Mouse (Mus musculus): Measurements from ENCODE around the gene D17H6S53E. TPM values are rescaled to one million over a fixed set of nuclear protein-coding genes. Genes with fewer than 3 reads are reported as not detected.
A peak's percentile ranks its signal among the peaks of the same experiment; 100 is the strongest.
"Not testable (repeated sequence)": the region's sequence is repeated elsewhere in the genome, so short reads cannot be mapped to it uniquely, and the experiment has no call there.

The D17H6S53E gene
- total RNA-seq, 2 experiments from 2014 or later = 1.7 TPM; not detected in 1

DNA sequence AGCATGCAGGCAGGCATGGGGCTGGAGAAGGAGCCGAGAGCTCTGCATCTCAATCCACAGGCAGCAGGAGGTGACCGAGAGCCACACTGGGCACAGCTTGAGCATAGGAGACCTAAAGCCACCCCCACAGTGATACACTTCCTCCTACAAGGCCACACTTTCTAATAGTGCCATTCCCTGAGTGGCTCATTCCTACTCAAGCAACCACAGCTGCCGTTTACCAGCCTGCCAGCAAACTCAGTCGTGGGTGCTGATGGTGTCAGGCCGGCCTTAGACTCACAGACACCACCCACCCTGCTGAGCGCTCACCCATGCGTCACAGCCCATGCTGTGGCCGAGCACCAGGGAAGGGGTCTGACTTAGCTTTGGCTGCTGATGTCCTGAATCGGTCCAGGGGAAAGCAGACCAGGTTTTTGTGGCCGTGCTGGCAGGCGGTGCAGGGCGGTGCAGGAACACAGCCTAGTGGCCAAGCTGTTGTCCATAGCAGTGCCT is 29.0 kb upstream of the D17H6S53E start:
- no peak for ATAC-seq (replicated peaks; ENCODE audit: low FRiP score, poor library complexity, severe bottlenecking)

DNA sequence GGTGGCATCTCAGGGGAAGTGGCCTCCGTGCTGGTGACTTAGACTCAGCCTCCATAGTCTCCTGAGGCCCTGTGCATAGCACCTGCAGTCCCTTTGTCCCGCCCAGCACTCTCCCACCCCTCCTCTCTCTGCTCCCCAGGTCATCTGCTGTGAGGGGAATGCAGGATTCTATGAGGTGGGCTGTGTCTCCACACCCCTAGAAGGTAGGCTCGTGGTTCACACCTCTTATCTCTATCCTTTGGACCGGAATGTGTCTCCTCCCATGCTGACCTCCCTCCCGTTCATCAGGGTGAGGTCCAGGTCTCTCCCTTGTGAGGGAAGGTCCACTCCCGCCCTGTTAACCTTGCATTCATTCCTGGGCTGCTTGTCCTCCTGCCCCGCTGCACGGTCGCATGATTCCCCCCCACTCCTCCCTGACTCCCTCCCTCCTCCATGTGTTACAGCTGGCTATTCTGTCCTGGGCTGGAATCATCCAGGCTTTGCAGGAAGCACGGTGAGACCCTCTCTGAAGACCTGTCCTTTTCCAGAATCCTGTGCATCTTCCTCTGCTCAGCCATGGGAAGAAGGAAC is 25.9 kb upstream of the D17H6S53E start:
- no peak for ATAC-seq (replicated peaks; ENCODE audit: low FRiP score, poor library complexity, severe bottlenecking)

DNA sequence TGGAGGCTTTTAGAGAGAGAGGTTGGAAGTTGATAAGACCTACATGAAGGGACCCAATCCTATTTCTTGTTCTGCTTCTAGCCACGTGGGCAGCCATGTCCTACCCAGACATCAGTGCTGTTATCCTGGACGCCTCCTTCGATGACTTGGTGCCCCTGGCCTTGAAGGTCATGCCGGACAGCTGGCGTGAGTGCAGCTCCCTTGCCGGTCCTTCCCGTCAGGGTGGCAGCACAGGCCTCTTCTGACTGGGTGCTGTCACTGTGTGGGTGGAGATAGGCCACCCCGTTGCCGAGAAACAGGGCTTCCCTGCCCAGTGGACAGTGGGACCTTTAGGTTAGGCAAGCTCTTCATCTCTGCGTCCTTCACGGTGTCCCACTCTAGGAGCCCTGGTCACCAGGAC is 25.0 kb upstream of the D17H6S53E start:
- ATAC-seq (replicated peaks; ENCODE audit: low FRiP score, poor library complexity, severe bottlenecking) = no peak

DNA sequence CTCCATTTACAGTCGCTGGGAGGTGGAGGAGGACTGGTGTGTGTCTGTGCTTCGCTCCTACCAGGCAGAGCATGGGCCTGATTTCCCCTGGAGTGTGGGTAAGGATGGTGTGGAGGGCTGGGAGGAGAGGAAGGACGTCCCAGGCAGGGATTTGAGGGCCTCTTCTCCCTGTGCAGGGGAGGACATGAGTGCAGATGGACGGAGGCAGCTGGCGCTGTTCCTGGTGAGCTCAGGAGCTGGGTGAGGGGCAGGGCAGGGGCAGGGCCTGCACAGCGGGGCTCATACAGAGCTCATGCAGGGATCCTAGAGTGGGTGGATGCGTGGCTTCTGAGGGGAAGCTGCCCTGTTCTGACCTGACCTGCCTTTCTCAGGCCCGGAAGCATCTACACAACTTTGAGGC is 23.9 kb upstream of the D17H6S53E start:
- ATAC-seq (replicated peaks; ENCODE audit: low FRiP score, poor library complexity, severe bottlenecking) = no peak

DNA sequence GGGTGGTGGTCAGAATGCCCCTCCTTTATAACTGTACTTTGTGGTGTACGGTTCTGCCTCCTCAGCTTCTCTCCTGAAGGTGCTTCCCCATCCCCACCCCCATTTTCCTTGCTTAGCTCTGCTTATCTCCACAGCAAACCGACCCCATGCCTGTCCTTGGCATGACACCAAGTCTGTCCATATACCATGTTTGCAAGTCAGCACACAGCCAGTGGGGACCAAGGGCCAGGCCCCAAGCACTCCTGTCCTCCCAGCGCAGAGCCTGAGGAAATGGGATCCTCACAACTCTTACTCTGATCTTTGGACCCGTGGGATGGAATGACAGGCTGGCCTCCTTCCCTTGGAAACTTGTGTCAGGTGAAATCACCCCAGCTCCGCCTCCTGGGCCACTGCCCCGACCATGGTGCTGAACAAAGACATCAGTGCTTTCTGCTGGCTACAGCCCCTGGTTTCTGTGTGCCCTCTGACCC is 22.9 kb upstream of the D17H6S53E start:
- no peak for ATAC-seq (replicated peaks; ENCODE audit: low FRiP score, poor library complexity, severe bottlenecking)

DNA sequence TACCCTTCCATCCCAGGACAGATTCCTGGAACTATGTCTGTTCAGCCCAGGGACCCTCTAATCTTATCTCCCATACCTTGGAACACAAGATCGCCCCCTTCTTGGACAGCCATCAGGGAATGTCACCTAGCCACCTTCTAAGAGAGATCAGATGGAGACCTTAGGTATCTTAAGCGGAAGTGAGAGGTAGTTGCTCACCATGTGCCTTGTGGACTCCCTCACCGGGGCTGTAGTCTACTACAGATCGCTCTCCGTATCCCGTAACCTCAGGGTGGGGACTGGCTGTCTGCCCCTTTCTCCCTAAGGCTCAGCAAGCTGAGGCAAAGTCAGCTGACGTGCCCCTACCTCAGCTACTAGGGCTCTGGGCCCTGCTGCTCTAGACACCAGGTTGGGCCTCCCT is 22.1 kb upstream of the D17H6S53E start:
- ATAC-seq (replicated peaks; ENCODE audit: low FRiP score, poor library complexity, severe bottlenecking) = no peak

DNA sequence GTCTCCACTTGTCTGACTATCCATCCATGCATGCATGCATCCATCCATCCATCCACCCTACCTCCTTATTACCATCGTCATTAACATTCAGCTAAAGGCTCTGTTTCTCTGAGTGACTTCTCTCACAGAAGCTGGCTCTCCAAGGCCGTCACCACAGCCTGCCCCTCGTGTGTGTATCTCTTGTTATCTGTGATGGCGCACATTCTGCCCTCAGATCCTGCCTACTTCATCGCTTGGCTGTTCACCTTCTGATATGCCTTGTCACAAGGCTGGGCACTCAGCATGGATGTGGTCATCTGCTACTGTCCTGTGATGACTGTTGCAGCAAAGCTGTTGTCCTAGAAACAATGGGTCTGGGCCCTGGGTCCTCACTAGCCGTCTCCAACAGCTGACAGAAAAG is 21.4 kb upstream of the D17H6S53E start:
- peak; percentile 89 for ATAC-seq (replicated peaks; ENCODE audit: low FRiP score, poor library complexity, severe bottlenecking)

DNA sequence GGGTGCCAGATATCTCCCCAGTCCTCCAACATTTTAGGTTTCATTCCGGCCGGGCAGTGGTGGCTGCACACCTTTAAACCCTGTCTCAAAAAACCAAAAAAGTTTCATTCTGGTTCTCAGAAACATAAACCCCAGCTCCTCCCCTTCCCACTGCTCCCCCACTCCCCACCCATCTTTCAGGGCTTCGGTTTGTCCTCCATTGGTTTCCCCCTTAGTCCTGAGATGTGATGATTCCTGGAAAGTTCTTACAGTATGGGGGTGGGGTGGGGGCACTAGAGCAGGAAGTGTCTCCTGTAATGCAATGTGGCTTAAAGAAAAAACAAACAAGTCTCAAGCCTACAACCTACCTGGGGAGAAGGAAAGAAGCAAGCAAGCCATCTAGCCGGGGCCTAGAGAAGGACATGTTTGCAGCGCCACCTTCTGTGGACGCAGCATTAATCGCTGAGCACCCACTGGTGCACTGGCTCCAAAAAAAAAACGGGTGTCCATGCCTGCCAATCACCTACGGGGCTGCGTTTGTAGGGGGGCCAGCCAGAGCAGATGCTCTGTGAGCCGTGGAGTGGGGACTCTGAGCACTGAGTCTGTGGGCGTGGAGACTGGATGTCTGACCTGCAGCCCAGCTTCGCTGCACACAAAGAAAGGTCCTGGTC is 20.3 kb upstream of the D17H6S53E start:
- ATAC-seq (replicated peaks; ENCODE audit: low FRiP score, poor library complexity, severe bottlenecking) = peak; percentile 54

DNA sequence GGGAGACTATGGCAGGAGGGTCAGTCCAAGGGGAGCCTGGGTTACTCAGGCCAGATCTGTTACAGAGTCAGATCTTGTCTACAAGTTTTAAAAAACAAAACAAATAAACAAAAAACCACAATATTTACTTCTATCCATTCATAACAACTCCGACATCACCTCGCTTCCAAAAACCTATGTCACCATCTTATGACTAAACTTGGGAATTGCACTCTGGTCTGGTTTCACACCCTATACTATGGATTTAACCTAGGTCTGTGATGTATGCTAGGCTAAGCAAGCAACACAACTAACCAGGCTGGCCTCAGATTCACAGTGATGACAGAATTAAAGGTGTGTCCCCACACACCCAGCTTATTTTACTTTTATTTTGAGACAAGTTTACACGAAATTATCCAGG is 19.7 kb upstream of the D17H6S53E start:
- ATAC-seq (replicated peaks; ENCODE audit: low FRiP score, poor library complexity, severe bottlenecking) = no peak

DNA sequence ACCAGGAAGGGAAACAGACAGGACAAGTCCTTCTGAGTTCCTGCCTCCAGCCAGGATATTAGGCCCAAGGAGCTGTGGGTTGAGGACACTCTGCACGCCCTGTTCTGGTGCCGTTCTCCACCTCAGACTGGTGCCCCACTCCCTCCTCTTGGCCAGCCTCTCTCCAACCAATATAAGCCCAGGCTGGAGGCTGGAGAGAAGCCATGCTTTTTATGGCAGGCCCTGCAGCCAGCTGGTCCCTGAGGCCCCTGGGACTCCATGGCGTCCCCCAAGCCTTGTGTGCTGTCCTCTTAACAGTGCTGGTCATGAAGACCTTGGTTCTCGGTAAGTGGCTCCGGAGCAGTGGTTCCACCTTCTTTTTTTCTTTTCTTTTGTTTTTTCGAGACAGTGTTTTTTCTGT is 18.1 kb upstream of the D17H6S53E start, which contains the start of gene Ly6g5c:
Gene Ly6g5c (plus strand): TSS at position 183 of the 400 bp plus-strand sequence.
- no peak for ATAC-seq (replicated peaks; ENCODE audit: low FRiP score, poor library complexity, severe bottlenecking)

DNA sequence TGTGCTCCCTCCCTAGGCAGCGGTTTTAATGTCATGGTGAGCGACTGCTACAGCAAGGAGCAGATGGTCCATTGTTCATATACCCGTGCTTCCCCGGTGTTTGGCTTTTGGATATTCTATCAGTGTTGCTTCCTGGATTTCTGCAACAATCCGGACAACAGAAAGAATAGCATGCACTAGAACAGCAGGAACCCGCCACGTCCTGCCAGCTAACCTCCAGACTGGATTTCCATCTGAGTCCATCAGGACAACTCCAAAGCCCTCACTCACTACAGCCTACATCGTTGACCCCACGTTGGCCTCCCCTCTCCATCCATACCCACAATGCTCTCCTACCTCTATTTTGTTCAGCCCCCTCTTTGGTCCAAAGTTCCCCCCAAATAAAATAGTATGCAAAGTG is 14.4 kb upstream of the D17H6S53E start:
- ATAC-seq (replicated peaks; ENCODE audit: low FRiP score, poor library complexity, severe bottlenecking) = no peak

DNA sequence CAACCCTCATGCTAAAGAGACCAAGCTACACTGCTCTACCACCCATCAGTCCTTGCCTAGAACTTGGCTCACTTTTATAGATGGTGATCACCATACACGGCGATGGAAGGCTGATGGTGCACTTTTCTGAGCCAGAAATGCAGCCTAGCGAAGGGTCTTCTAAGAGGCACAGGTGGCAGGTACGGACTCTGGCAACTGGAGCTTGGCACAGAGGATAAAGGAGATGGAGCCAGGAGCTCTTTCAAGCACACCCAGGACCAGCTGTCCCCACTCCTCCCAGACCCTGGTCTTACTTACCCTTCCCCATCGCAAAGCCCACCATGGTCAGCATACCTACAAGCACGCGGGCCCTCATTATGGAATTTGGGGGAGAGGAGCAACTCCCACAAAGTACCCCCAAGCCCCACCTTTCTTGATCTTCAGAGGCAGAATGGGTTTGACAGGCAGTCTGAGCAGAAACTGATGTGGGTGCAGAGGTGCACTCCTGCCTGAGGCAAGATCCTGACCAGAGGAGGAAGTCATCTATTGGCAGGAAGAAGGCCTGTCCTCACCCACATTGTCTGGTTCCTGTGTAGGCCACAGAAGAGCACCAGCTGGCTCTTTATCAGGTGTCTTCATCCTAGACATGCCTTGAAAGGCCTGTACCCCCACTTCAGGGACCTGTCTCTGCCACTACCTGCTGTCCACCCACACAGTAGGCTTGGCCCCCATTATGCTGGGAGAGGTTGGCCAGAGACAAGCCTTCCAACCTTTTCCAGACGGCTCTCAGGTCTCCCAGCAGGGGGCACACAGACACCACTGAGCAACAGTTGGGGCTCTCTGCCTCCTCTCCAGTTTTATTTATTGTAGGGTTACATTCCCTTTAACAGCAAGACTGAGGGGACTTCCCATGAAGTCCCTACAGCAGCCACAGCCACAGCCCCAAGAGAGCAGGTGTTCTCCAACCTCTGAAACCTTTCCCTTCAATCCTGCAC is 10.8 kb upstream of the D17H6S53E start, which contains the start of gene Ly6g5b:
Gene Ly6g5b (minus strand): TSS at position 383 of the 974 bp plus-strand sequence.
- ATAC-seq (replicated peaks; ENCODE audit: low FRiP score, poor library complexity, severe bottlenecking) = no peak

DNA sequence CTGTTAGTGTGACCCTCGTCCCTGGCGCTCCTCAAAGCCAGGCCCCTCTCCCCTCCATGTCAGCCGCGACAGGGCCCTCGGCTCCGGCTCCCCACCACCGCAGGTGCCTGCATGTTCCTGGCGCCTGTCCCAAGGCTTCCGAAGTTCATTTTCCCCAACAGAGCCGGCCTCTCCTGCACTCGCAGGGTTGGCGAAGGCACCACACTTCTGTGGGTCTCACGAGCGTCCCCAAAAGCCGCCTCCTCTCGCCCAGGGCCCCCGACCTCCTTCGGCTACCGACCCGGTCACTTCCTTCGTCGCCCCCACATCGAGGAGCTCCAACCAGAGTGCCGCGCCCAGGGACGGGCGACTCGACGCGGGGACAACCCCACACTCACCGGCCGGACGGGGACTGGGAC is 5.4 kb upstream of the D17H6S53E start:
- ATAC-seq (replicated peaks; ENCODE audit: low FRiP score, poor library complexity, severe bottlenecking) = peak; percentile 52

DNA sequence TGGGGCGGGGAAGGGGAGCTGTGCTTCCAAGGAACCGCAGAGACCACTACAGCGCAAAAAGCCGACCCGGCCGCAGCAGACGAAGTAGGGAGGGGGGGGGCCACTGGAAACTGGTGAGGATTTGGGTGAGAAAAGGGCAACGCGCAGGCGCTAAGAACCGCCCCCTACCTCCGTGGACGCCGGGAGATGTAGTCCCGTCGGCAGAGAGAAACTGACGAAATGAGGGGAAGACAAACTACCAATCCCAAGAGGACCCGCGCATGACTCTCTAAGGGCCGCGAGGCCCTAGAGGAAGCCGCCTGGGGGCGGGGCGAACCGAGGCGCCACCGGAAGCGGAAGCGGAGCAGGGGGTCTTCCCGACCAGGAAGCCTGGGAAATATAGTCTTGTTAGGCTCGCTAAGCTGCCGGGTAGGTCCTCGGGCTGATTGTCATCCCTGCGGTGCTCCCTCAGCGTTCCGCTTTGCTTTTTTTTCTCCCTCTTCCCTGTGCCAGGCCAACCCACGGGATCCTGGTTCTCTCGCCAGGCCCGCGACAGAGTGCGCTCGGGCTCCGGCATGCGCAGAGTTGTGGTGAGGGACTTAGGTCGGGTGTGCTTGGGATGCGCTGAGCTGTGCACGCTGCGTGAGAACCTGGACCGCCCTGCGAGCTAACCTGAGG is 4.9 kb upstream of the D17H6S53E start, which contains the start of gene Gpank1:
Gene Gpank1 (plus strand): TSS at position 313 of the 657 bp plus-strand sequence.
- ATAC-seq (replicated peaks; ENCODE audit: low FRiP score, poor library complexity, severe bottlenecking) = peak; percentile 93

DNA sequence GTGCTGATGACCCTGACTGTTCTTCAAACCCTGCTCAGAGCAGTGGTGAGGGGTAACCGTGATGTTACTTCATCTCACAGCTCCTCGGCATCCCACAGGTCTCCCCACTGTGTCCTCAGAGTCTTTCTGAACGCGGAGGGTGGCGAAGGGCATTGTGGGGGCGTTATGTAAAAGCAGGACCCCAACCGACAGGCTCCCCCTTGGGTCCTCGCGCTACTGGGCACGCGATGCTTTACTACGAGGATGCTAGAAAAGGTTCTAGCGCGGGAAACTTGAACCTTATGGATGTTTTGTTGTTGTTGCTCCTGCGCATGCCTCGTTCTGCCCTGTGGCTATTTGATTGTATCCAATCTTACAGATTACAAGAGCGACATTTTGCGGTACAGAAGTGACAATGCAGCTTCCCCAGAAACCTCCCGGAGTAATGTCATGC is 4.3 kb upstream of the D17H6S53E start, which contains the start of gene Csnk2b:
Gene Csnk2b (minus strand): TSS at position 183 of the 433 bp plus-strand sequence.
- ATAC-seq (replicated peaks; ENCODE audit: low FRiP score, poor library complexity, severe bottlenecking) = 0 out of 2 replicates have a peak, but pooled peaks have one; percentile 0

DNA sequence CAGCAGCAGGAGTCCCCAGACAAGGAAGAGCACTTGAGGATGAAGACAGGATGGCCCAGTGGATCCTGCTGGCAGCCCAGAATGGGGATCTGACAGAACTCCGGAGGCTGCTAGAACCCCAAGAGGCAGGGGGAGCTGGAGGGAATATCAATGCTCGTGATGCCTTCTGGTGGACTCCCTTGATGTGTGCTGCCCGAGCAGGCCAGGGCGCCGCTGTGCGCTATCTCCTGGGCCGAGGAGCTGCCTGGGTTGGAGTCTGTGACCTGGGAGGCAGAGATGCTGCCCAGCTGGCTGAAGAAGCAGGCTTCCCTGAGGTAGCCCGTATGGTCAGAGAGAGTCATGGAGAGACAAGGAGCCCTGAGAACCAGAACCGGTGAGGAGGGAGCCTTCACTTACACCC is 2.9 kb upstream of the D17H6S53E start:
- ATAC-seq (replicated peaks; ENCODE audit: low FRiP score, poor library complexity, severe bottlenecking) = not testable (repeated sequence)

DNA sequence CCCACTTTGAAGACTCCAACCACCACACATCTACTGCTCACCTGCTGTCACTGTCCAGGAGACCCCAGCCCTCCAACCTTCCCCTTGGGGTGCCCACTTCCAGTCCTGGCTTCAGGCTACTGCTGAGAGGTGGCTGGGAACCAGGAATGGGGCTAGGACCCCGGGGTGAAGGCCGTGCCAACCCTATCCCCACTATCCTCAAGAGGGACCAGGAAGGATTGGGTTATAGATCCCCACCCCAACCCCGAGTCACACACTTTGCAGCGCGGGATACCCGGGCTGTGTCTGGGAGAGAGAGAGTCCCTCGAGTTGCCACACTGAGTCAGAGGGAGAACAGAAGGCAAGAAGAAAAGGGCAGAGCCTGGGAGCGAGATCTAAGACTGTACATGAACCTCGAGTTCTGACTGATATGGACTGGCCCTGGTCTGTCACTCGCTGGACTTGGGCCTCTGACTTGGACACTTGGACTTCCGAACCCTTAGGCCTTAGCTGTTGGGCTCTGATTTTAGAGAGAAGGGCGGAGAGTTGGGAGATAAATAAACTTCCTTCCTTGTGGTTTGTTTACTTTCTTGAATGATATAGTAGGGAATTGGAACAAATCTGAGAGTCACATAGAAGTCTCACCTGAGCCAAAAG is 1.8 kb upstream of the D17H6S53E start:
- not testable (repeated sequence) for ATAC-seq (replicated peaks; ENCODE audit: low FRiP score, poor library complexity, severe bottlenecking)

DNA sequence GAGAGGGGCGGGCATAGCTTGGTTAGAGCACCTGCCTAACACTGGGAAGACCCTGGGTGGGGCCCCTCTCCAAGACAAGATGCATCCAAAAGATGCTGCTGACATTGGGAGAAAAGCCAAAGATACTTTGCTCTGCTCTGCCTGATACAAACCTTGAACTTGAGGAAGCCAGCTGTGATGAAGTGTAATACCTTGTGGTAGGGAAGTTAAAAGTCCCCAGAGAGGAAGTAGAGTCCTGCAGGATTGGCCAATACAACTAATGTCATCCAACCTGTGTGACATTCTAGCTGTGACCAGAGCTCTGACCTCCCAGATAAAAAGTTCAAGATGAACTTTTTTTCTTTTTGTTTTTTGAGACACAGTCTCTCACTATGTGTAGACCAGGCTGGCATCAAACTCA is 1.1 kb upstream of the D17H6S53E start:
- no peak for ATAC-seq (replicated peaks; ENCODE audit: low FRiP score, poor library complexity, severe bottlenecking)

DNA sequence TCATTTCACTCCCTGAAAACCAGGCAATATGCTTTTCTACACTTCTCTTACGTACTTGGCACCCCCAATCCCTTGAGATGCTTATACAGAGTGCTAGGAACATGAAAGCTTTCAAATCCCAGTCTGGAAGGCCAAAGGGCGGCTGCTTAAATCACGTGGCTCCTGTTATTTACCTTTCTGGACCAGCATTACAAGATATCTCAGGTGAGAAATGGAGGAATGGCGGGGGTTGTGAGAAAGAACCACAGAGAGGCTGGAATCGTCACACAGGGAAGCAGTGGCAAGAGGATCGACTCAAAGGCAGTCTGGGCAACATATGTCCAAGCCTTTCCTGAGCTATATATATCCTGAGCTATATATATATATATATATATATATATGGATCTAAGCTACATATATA is 595 bp upstream of the D17H6S53E start:
- no peak for ATAC-seq (replicated peaks; ENCODE audit: low FRiP score, poor library complexity, severe bottlenecking)

Data from erythroid progenitor cell, adult 5-6 weeks (primary cell).